Mouse (Mus musculus) layer of hippocampus, adult 9-10 months (tissue): ENCODE measurements around the gene Gm21312.
"Not testable (repeated sequence)": the region's sequence is repeated elsewhere in the genome, so short reads cannot be mapped to it uniquely, and the experiment has no call there.

ENCODE experiments used
- DNase-seq: peaks from one replicate; pipeline ENCODE4 v3.0.0; 2022; ENCODE audit warnings: low spot score

Gm21312 gene

DNA sequence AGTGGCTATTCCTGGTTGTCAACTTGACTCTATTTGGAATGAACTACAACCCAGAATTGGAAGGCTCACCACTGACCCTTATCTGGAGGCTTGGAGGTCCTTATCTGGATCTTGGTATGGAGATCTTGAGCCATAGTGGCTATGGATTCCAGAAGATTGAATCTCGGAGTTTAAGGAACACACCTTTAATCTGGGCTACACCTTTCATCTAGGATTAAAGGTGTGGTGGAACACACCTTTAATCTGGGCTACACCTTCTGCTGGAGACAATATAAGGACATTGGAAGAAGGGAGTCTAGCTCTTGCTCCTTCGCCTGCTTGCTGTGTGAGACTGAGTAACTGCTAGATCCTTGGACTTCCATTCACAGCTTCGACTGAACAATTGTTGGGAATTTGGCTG lies at the start of gene Gm21312:
Gene Gm21312 (plus strand): TSS at position 301 of the 400 bp plus-strand sequence.
- not testable (repeated sequence) for DNase-seq

DNA sequence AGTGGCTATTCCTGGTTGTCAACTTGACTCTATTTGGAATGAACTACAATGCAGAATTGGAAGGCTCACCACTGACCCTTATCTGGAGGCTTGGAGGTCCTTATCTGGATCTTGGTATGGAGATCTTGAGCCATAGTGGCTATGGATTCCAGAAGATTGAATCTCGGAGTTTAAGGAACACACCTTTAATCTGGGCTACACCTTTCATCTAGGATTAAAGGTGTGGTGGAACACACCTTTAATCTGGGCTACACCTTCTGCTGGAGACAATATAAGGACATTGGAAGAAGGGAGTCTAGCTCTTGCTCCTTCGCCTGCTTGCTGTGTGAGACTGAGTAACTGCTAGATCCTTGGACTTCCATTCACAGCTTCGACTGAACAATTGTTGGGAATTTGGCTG lies 34.1 kb upstream of the Gm21312 start, which contains the start of gene Gm21293:
Gene Gm21293 (plus strand): TSS at position 301 of the 400 bp plus-strand sequence.
- not testable (repeated sequence) for DNase-seq

DNA sequence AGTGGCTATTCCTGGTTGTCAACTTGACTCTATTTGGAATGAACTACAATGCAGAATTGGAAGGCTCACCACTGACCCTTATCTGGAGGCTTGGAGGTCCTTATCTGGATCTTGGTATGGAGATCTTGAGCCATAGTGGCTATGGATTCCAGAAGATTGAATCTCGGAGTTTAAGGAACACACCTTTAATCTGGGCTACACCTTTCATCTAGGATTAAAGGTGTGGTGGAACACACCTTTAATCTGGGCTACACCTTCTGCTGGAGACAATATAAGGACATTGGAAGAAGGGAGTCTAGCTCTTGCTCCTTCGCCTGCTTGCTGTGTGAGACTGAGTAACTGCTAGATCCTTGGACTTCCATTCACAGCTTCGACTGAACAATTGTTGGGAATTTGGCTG lies 25.6 kb upstream of the Gm21312 start, which contains the start of gene Gm6763:
Gene Gm6763 (plus strand): TSS at position 301 of the 400 bp plus-strand sequence.
- DNase-seq = not testable (repeated sequence)

DNA sequence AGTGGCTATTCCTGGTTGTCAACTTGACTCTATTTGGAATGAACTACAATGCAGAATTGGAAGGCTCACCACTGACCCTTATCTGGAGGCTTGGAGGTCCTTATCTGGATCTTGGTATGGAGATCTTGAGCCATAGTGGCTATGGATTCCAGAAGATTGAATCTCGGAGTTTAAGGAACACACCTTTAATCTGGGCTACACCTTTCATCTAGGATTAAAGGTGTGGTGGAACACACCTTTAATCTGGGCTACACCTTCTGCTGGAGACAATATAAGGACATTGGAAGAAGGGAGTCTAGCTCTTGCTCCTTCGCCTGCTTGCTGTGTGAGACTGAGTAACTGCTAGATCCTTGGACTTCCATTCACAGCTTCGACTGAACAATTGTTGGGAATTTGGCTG lies 17.1 kb upstream of the Gm21312 start, which contains the start of gene Gm8764:
Gene Gm8764 (plus strand): TSS at position 301 of the 400 bp plus-strand sequence.
- not testable (repeated sequence) for DNase-seq

DNA sequence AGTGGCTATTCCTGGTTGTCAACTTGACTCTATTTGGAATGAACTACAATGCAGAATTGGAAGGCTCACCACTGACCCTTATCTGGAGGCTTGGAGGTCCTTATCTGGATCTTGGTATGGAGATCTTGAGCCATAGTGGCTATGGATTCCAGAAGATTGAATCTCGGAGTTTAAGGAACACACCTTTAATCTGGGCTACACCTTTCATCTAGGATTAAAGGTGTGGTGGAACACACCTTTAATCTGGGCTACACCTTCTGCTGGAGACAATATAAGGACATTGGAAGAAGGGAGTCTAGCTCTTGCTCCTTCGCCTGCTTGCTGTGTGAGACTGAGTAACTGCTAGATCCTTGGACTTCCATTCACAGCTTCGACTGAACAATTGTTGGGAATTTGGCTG lies 8.6 kb upstream of the Gm21312 start, which contains the start of gene Gm21304:
Gene Gm21304 (plus strand): TSS at position 301 of the 400 bp plus-strand sequence.
- DNase-seq = not testable (repeated sequence)

DNA sequence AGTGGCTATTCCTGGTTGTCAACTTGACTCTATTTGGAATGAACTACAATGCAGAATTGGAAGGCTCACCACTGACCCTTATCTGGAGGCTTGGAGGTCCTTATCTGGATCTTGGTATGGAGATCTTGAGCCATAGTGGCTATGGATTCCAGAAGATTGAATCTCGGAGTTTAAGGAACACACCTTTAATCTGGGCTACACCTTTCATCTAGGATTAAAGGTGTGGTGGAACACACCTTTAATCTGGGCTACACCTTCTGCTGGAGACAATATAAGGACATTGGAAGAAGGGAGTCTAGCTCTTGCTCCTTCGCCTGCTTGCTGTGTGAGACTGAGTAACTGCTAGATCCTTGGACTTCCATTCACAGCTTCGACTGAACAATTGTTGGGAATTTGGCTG lies 8.4 kb downstream of the Gm21312 start, which contains the start of gene Gm20765:
Gene Gm20765 (plus strand): TSS at position 301 of the 400 bp plus-strand sequence.
- not testable (repeated sequence) for DNase-seq

DNA sequence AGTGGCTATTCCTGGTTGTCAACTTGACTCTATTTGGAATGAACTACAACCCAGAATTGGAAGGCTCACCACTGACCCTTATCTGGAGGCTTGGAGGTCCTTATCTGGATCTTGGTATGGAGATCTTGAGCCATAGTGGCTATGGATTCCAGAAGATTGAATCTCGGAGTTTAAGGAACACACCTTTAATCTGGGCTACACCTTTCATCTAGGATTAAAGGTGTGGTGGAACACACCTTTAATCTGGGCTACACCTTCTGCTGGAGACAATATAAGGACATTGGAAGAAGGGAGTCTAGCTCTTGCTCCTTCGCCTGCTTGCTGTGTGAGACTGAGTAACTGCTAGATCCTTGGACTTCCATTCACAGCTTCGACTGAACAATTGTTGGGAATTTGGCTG lies 16.9 kb downstream of the Gm21312 start, which contains the start of gene Gm4340:
Gene Gm4340 (plus strand): TSS at position 301 of the 400 bp plus-strand sequence.
- not testable (repeated sequence) for DNase-seq

DNA sequence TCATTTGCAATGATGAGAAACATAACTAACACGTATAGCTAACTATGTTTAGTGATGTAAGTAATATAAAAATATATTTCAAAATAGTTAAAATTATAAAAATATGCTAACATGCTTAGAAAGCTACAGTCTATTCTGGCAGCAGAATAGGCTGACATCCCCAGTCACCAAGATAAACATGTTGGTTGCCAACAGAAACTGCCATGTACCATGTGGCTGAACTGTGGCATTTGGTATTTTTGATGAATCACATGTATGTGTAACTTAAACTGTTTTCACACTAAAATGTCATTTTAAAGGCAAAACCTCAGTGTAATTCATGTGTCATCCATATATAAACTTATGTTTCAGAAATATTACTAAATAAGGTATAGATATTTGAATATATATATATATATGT lies 32.8 kb downstream of the Gm21312 start:
- DNase-seq = no peak

DNA sequence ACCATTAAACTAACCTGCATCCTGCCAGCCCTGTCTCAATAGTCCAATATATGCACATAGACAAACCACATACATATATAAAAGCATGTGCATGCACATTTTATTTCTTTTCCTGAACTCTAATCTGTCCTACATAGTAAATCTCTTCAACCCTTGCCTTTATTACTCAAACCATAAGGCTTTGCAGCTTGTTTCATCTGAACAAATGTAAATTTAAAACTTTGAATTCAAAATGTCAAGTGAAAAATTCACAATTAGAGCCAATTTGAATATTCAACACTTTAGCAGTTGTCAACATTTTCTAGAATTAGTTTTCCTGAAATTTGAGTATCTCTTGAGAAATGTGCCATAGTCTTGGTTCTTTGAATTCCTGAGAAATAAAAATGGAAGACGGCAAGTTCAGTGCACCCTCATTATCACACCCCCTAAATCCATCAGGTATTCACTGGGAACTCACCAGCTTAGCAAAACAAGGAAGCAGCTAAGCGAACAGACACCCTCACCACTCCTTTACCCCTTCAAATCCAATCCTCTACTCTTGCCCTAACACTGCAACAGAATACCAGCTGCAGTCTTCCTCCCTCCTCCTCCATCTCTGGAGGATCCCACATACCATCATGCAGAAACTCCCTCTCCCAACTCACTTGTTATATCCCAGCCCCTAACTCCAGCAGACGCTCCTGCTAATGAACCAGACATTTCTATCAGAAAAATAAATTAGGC lies 33.6 kb downstream of the Gm21312 start:
- no peak for DNase-seq

DNA sequence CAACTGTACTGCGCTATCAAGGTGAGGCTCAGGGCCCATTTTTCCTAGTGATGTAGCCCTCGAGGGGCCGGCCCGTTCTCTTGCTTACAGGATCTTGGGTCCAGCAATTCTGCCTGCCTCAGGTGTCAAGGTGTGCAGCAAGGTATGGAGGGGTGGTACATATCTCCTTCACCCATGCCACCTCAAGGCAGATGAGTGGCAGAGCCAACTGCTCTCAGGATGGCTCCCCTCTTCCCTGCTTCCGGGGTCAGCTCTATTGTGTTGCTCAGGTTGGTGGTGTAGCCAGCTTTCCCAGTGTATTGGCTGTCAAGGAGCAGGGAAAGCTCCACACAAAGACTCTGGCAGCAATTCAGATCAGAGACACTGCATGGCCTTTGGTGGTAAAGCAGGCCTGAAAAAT lies 37.7 kb downstream of the Gm21312 start:
- DNase-seq = no peak

DNA sequence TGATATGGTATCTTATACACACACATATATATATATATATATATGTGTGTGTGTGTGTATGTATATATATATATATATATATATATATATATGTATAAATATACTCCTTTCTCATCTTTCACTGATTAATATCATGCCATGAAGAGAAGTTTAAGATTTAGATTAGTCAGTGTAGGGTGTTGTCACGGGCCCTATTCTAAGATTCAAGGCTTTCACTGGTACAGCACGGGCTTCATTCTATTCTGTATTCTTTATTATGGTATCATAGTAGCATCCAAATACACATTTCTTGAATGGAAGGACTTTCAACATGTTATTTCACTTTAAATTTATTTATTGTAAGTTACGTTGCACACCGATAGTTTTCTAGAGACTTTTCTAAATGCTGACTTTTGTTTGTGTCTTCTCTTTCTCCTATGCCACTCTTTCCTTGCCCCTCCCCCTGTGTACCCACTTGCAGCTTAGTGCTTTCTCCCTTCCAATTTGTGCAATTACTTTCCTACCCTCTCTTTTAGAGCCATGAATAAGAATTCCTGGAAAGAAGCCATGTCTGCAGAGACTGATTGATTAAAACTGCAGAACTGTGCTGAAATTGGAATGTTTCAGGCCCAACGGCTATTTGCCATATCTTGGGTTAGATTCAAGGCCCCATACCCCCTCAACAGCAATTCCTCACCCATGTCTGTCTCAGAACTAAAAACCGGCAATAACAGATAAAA lies 43.6 kb downstream of the Gm21312 start:
- no peak for DNase-seq
